Mouse (Mus musculus) layer of hippocampus, postnatal 36 days (tissue): ENCODE data around the gene Shank2. TPM values are rescaled to one million over a fixed set of nuclear protein-coding genes. Genes with fewer than 3 reads are reported as not detected.

Source experiments
- DNase-seq, 2 experiments: peaks; one replicate each; pipeline ENCODE4 v3.0.0; 2022
- total RNA-seq, 2 experiments: library from RNA; stranded (reverse); gene quantifications; 2 replicates each; pipeline ENCODE4 v1.2.3; 2021

Gene Shank2
- total RNA-seq, 2 experiments from 2014 or later: 121 to 138 TPM

GRCm38 (mm10) chr7:144031611-144032010 is 29.9 kb downstream of the Shank2 start:
- DNase-seq: no peak

DNA sequence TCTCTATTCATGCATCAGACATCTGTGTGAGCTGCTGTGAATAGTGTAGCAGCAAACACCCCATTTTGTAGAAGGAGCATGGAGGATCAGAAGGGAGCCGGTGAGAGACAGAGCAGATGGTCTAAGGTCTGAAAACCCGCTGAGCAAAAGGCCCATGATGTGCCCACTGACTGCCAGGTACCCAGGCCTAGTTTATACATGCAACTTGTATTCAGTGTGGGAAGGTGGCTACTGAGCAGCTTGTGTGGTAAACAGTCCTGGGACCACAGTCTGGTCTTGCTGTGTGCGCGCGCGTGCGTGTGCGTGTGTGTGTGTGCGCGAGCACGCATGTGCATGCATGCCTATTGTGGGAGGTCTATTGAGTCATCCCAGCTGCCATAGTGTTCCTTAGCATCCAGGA is 35.8 kb downstream of the Shank2 start:
- no peak for DNase-seq

DNA sequence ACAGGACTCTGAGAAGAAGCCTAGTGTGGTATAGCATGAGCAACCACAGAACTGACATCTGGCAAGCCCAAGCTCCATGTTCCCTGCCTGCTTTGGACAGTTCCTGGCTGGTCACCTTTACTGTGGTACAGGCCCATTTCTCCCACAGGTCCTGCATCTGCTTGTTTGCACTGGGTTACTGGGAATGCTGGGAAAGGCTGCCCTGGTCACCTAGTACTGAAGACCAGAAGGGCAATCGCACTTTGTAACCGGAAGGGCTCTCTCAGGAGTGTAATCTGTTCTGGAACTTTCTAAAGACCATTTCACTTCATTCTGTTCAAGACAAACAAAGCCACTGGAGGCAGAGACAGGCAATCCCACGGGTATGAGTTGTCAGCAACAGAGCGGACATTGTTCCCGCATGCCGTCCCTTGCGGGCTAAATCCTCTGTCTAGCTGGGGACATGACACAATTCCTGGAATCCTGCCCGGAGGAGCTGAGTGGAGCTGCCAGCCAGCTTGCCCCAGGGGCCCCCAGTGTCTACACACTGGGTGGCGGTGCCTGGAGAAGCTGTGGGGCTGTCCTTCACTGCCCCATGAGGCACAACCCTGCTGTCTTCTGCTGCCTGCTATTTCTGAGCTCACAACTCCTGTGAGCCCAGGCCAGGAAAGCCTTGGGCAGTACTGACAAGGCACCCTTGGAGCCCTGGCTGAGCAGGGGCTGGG is 36.4 kb downstream of the Shank2 start:
- peak; percentile 56 to 70 for DNase-seq

- DNase-seq: no peak
Observed at GRCm38 (mm10) chr7:144038741-144039140, 37.0 kb downstream of the Shank2 start.

DNA sequence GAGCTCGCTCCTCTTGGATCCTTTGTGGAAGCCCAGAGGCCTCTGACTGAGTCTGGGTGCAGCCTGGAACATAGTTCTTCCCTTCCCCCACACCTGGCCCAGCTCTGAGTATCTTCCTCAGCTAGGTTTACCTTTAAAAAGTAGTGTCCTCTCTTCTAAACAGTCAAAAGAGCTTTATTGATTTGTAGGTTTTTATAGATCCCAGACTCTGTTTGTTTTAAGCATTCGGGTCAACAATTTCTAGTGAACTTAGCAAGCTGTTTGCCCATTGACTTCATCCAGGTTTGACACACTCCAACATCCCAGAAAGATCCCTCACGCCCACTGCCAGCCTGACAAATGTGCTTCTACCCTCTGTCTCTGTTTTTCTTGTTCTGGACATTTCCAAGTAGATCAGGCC is 38.6 kb downstream of the Shank2 start:
- no peak for DNase-seq

DNA sequence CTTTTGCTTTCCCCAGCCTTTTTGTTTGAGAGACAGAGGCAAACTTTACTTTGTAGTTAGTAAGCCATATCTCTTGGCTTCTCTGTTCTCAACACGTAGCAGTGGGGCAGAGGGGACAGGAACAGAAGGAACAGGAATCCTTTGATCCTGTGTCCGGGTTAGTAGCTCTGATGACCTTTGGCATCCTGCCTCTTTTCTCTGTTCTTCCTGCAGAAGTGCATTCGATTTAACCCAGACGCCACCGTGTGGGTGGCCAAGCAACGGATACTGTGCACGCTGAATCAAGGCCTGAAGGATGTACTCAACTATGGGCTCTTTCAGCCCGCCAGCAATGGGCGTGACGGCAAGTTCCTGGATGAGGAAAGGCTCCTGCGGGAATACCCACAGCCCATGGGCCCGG is 50.3 kb downstream of the Shank2 start:
- no peak for DNase-seq

- no peak for DNase-seq
Observed at GRCm38 (mm10) chr7:144055188-144055587, 53.5 kb downstream of the Shank2 start.

DNA sequence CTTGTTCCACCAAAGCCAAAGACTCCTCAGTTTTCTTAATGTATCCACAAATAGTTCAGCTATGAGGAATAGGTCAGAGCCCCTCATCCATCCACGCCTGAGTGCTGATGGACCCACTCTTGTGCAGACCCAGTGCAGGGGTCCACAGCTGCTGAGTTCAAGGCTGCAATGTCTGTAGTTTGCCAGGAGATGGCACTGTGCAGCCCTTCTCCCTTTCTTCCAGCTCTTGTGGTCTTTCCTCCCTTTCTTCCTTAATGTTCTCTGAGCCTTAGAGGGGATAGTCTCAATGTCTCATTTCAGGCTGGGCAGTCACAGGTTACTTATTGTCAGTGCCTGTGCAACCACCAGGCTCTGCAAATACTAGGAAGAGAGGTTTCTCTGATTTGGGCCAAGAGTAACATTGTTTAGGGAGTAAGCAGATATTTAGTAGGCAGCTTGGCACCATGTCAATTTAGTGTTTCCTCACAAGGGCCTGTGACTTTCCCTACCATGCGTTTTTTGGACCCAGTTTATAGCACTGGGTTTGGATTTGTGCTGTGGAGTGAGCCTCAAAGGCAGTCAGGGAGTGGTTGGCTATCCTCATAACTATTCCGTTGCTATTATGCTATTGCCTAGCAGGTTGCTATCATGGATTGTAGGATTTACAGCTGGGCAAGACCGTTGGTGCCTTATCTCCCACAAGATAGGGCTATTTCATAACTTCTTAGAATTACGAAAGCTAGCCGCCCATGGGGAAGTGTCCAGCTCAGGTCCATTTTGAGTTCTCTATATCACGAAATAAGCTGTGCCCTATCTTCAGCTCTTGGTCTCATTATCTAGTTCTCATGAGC is 54.2 kb downstream of the Shank2 start:
- no peak for DNase-seq

DNA sequence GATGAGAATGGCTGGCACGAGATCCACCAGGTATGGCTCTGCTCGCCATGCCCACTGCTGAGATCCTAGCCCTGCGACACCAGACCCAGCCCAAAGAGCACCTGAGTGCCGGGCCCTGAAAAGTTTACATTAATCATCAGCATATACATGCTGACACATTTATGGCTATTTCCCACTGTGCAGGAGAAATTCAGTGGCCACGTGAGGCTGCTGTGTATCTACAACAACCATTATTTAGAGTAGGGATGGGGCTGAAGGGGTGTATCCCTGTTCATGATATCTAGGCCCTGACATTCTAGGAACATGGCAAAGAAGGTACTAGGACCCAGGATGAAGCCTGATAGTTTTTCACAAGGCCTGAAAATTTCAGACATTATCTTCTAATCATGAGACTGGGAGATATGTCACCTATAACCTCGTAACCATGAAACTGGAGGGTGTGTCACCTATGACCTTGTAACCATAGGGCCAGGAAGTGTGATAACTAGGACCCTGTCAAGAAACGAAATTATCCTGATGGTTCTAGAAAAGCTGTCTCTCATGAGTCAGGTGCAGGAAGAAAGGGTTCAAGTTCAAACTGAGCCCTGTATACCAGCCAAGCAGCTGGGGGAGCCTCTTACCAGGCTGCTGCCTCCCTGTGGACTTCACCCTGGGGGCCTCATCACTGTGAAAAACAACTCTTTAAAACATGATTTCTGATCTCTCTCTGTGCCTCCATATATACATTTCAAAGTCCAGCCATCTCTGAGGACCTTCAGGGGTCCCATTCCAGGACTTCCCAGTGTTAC is 68.6 kb downstream of the Shank2 start:
- no peak for DNase-seq

DNA sequence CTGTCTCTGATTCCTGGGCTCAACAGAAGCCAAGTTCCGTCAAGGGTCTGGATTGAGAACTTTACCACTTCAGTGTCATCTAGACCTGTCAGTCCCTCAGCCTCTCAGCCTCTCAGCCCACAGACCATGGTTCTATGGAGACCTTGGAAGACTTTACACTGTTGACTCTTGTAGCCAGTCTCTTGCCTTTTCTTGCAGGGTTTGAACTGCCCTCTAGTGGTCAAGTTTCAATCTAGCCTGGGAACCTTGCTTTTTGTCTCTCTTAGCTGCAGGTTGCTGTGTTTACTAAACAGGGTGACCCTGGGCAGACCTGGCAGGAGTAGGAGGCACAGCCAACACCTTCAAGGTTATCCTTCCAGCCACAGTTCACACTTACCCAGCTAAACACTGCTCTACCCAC is 70.5 kb downstream of the Shank2 start:
- no peak for DNase-seq

DNA sequence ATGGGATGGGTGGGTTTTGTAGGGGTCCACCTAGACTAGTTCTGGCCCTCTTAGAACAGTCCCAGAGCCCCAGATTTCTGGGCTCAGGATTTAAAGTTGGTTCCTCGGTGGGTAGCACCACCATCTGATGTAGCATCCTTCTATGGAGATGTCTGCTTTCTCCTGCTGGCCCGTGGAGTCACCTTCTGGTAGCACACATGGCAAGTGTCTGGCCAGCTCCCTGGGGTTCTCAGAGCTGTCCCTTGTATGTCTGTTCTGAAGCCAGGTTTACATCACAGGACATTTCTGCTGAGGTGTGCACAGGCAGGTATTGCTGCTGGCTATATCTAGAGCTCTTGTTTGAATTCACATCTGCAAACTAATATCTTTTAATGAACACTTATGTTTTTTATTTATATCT is 71.1 kb downstream of the Shank2 start:
- no peak for DNase-seq

- DNase-seq: peak; percentile 70 to 78
Observed at GRCm38 (mm10) chr7:144074718-144075117, 73.0 kb downstream of the Shank2 start.

- no peak for DNase-seq
Observed at GRCm38 (mm10) chr7:144078661-144079060, 76.9 kb downstream of the Shank2 start.

GRCm38 (mm10) chr7:144079861-144080260 is 78.1 kb downstream of the Shank2 start:
- no peak for DNase-seq

- peak; percentile 19 to 21 for DNase-seq
Observed at GRCm38 (mm10) chr7:144081448-144081847, 79.7 kb downstream of the Shank2 start.

DNA sequence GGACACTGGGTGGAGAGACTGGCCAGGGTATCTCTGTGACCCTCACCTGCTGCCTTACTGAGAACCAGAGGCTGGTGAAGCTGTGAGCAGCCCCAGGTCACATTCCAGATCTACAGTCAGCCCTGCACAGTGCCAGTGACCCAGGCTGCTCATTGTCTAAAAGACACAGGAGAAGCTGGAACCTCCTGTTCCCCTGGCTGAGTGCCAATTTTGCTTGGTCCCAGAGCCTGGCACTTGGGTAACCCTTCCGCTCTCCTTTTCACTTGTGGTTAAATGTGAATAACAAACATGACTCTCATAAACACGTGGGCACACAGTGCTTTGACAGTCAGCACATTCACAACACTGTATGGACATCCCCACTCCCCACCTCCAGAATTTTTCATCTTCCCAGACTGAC is 80.2 kb downstream of the Shank2 start:
- no peak for DNase-seq

- DNase-seq: no peak
Observed at GRCm38 (mm10) chr7:144087277-144087676, 85.5 kb downstream of the Shank2 start.

DNA sequence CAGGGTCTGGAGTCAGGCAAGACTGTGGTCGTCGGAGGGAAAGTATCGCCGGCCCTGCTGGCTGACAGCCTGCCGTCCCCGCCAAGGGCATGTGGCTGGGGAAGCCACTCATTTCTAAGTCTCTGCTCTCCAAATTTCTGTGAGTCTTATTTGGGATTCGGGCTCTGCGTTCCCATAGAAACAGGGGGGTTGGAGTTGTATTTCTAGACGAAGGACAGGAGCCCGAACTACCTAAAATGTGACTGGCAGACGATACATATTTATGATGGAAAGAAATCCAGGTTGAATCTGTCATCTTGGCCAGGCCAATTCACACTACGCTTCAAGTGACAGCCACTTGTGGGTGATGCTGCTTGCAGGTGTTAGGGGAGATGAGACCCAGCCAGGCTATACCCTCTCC is 92.4 kb downstream of the Shank2 start:
- no peak for DNase-seq

DNA sequence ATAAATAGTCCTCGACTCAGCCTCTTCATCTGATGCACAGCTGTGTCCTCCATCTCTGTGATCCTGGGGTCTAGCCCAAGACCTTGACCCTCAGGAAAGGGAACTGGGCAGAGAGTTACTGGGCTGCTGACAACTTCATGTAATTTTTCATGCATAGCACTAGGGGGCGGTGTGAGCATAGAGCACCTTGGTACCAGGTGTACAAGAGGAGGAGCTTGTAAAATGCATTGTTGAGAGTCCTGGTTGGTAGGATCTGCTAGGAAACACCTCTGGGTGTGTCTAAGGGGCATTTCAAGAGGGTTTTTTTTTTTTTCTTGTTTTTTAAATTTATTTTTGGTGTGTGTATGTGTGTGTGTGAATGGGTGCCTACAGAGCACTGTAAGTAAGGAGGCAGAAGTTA is 95.6 kb downstream of the Shank2 start:
- peak in 1 of 2 experiments; percentile 19 for DNase-seq

DNA sequence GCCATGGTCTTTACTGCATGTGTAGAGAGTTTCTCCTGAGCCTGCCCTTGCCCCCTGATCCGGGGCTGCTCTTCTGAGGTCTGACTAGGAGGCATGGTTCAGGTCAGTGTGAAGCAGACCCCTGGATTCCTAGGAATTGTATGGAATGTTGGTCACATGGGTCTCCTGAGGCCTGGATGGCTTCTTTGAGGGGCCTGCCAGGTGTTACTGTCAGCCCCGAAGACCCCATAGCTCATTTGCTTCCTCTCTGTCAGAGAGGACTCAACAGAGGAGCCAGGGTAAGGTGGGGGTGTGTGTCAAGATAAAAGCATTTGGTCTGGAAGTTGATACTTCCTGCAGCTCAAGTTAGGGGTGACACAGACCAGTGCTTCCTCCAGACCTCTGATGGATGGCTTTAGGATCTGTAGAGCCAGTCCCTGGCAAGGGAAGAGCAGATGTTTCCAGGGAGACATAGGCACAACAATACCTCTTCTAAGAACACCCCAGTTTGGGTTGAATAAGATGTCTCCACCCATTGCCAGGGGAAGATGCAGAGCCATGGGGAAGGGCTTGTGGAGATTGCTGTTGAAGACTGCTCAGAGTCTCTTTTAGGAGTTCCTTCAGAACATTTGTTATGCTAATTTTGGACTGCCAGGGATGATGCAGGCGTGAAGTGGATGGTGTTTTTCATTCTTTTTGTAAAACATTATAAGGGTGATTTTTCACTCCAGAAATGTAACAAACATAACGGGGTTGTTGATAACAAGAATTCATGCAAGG is 100.7 kb downstream of the Shank2 start:
- DNase-seq: no peak

GRCm38 (mm10) chr7:144105952-144106351 is 104.2 kb downstream of the Shank2 start:
- no peak for DNase-seq

GRCm38 (mm10) chr7:144106352-144107011 is 104.8 kb downstream of the Shank2 start:
- no peak for DNase-seq
